Comparison of ENCODE assay signal across 8 mouse cellular contexts in genomic region chr2:25574136-25574535, GRCm38 (mm10). TPM values are rescaled to one million over a fixed set of nuclear protein-coding genes. Genes with fewer than 3 reads are reported as not detected.
DNase-seq lines count a peak whose midpoint lies in the region; ATAC-seq and TF ChIP-seq lines count a peak whose summit lies in the region.

No protein-coding gene starts in this region.

- peaks cover 32% of the 10 kb centered on the region for H3K27me3 ChIP-seq in hindbrain, embryonic 15.5 days
- peaks cover 23% of the 10 kb centered on the region for H3K27me3 ChIP-seq in midbrain, postnatal 0 days (ENCODE audit: insufficient read depth, low read length)

- H3K9me3 ChIP-seq in hindbrain, embryonic 15.5 days, result no peaks in the 10 kb centered on the region
- no peaks in the 10 kb centered on the region for H3K9me3 ChIP-seq in midbrain, postnatal 0 days (ENCODE audit: low read length)

- H3K9ac ChIP-seq in hindbrain, embryonic 15.5 days, result peak overlapping the region; percentile 59
- peak overlapping the region; percentile 66 for H3K9ac ChIP-seq in midbrain, postnatal 0 days (replicated peaks; ENCODE audit: low read length, poor library complexity, severe bottlenecking)

- DNase-seq in adrenal gland, postnatal 14 days, result peak; percentile 44
- DNase-seq in adrenal gland, adult 2 months, result no peak
- DNase-seq in lung, adult 2 months, result no peak
- DNase-seq in lung, postnatal 4 days, result no peak
- no peak for DNase-seq in midbrain, postnatal 0 days (ENCODE audit: low spot score)
- no peak for DNase-seq in ovary, postnatal 36 days (ENCODE audit: low spot score)
- no peak for DNase-seq in embryo, embryonic 10 days (ENCODE audit: low spot score)

- no peak for ATAC-seq in hindbrain, embryonic 15.5 days (ENCODE audit: low FRiP score, low read depth)
- no peak for ATAC-seq in midbrain, postnatal 0 days (ENCODE audit: low FRiP score)

- H3K4me3 ChIP-seq in lung, adult 2 months (replicated peaks; ENCODE audit: extremely low read depth, low read depth, low read length), result peak overlapping the region; percentile 83
- peak overlapping the region; percentile 56 for H3K4me3 ChIP-seq in hindbrain, embryonic 15.5 days
- peak overlapping the region; percentile 59 for H3K4me3 ChIP-seq in midbrain, postnatal 0 days (ENCODE audit: low read depth, low read length)

- H3K4me1 ChIP-seq in lung, adult 2 months (ENCODE audit: control insufficient read depth, insufficient read depth, low read length), result peaks cover 17% of the 10 kb centered on the region
- peaks cover 46% of the 10 kb centered on the region for H3K4me1 ChIP-seq in hindbrain, embryonic 15.5 days (replicated peaks)
- peaks cover 11% of the 10 kb centered on the region; the same call in 1 of the 2 replicates for H3K4me1 ChIP-seq in midbrain, postnatal 0 days (ENCODE audit: insufficient read depth, low read length)

- H3K4me2 ChIP-seq in hindbrain, embryonic 15.5 days, result peak overlapping the region; percentile 73
- H3K4me2 ChIP-seq in midbrain, postnatal 0 days (ENCODE audit: low read depth, low read length, poor library complexity, severe bottlenecking), result peak overlapping the region; percentile 89

- 11% methylated on average over 11 of the region's 11 CpGs for WGBS in lung, adult 2 months
- WGBS in hindbrain, embryonic 15.5 days, result 15% methylated on average over 11 of the region's 11 CpGs
- WGBS in midbrain, postnatal 0 days, result 19% methylated on average over 11 of the region's 11 CpGs

- H3K36me3 ChIP-seq in hindbrain, embryonic 15.5 days, result 0 out of 2 replicates have a peak, but pooled peaks cover 4% of the 10 kb centered on the region
- H3K36me3 ChIP-seq in midbrain, postnatal 0 days (ENCODE audit: insufficient read depth, low read length), result peaks cover 38% of the 10 kb centered on the region

- peak overlapping the region; percentile 91 for H3K27ac ChIP-seq in hindbrain, embryonic 15.5 days (replicated peaks)
- peak overlapping the region; percentile 91 for H3K27ac ChIP-seq in midbrain, postnatal 0 days (ENCODE audit: low read depth, low read length)

- no peak for TF ChIP-seq CTCF in lung, adult 2 months (IDR thresholded peaks at IDR 0.05; ENCODE audit: insufficient read depth, low read length)
- TF ChIP-seq CTCF in midbrain, postnatal 0 days (IDR thresholded peaks at IDR 0.05), result no peak

- no peak for TF ChIP-seq POLR2A in lung, adult 2 months (IDR thresholded peaks at IDR 0.05; ENCODE audit: borderline replicate concordance, extremely low read depth, low read depth, low read length)

RNA-seq across cellular contexts. Expression of gene Mamdc4, which starts 0.5 kb away (rescaled TPM):
- total RNA-seq in adrenal gland, postnatal 14 days (2021), result 4.7 and 5.0 TPM in 2 replicates
- total RNA-seq in adrenal gland, adult 2 months (2021), result 1 to 10 TPM; 2.3 to 7.4 TPM
- polyA plus RNA-seq in adrenal gland, adult 2 months (2012; rRNA removed), result 4.2 and 8.8 TPM in 2 replicates
- 10.2 and 11.5 TPM in 2 replicates for polyA plus RNA-seq in lung, adult 2 months (2012; rRNA removed)
- polyA plus RNA-seq in hindbrain, embryonic 15.5 days (2015; fragmentation: Nextera tagmentation; extraction: Ambion mirVana), result 1.6 and 2.1 TPM in 2 replicates
- total RNA-seq in midbrain, postnatal 0 days (2014; rRNA removed), result 1.7 and 1.9 TPM in 2 replicates
- polyA plus RNA-seq in midbrain, postnatal 0 days (2015; fragmentation: Nextera tagmentation; extraction: Ambion mirVana), result 0.32 TPM in 2 replicates

RNA-seq across cellular contexts. Expression of gene Phpt1, which starts 0.9 kb away (rescaled TPM):
- total RNA-seq in adrenal gland, postnatal 14 days (2021), result 56.6 and 58.1 TPM in 2 replicates
- 10 to 100 TPM; 53.5 to 54.1 TPM for total RNA-seq in adrenal gland, adult 2 months (2021)
- polyA plus RNA-seq in adrenal gland, adult 2 months (2012; rRNA removed), result 36.7 and 53.4 TPM in 2 replicates
- polyA plus RNA-seq in lung, adult 2 months (2012; rRNA removed), result 32.7 and 59.6 TPM in 2 replicates
- 159 and 169 TPM in 2 replicates for polyA plus RNA-seq in hindbrain, embryonic 15.5 days (2015; fragmentation: Nextera tagmentation; extraction: Ambion mirVana)
- total RNA-seq in midbrain, postnatal 0 days (2014; rRNA removed), result 37.9 and 39.8 TPM in 2 replicates
- polyA plus RNA-seq in midbrain, postnatal 0 days (2015; fragmentation: Nextera tagmentation; extraction: Ambion mirVana), result 192 and 209 TPM in 2 replicates

RNA-seq across cellular contexts. Expression of gene Ajm1, which starts 7.4 kb away (rescaled TPM):
- total RNA-seq in adrenal gland, postnatal 14 days (2021), result 2.1 and 3.0 TPM in 2 replicates
- 1 to 10 TPM; 1.4 to 2.1 TPM for total RNA-seq in adrenal gland, adult 2 months (2021)
- polyA plus RNA-seq in adrenal gland, adult 2 months (2012; rRNA removed), result 10.5 and 13.5 TPM in 2 replicates
- polyA plus RNA-seq in lung, adult 2 months (2012; rRNA removed), result 0.31 and 0.34 TPM in 2 replicates
- 14.5 and 16.5 TPM in 2 replicates for polyA plus RNA-seq in hindbrain, embryonic 15.5 days (2015; fragmentation: Nextera tagmentation; extraction: Ambion mirVana)
- 23.1 and 30.9 TPM in 2 replicates for total RNA-seq in midbrain, postnatal 0 days (2014; rRNA removed)
- 19.2 and 22.1 TPM in 2 replicates for polyA plus RNA-seq in midbrain, postnatal 0 days (2015; fragmentation: Nextera tagmentation; extraction: Ambion mirVana)

RNA-seq across cellular contexts. Expression of gene Edf1, which starts 16.5 kb away (rescaled TPM):
- 312 and 335 TPM in 2 replicates for total RNA-seq in adrenal gland, postnatal 14 days (2021)
- 100 to 1,000 TPM; 307 to 329 TPM for total RNA-seq in adrenal gland, adult 2 months (2021)
- 127 and 140 TPM in 2 replicates for polyA plus RNA-seq in adrenal gland, adult 2 months (2012; rRNA removed)
- polyA plus RNA-seq in lung, adult 2 months (2012; rRNA removed), result 94.0 and 106 TPM in 2 replicates
- polyA plus RNA-seq in hindbrain, embryonic 15.5 days (2015; fragmentation: Nextera tagmentation; extraction: Ambion mirVana), result 375 and 378 TPM in 2 replicates
- 187 and 196 TPM in 2 replicates for total RNA-seq in midbrain, postnatal 0 days (2014; rRNA removed)
- polyA plus RNA-seq in midbrain, postnatal 0 days (2015; fragmentation: Nextera tagmentation; extraction: Ambion mirVana), result 389 and 392 TPM in 2 replicates

RNA-seq across cellular contexts. Expression of gene Traf2, which starts 27.4 kb away (rescaled TPM):
- 21.8 and 24.4 TPM in 2 replicates for total RNA-seq in adrenal gland, postnatal 14 days (2021)
- 10 to 100 TPM; 22.3 to 29.0 TPM for total RNA-seq in adrenal gland, adult 2 months (2021)
- 11.1 and 12.7 TPM in 2 replicates for polyA plus RNA-seq in adrenal gland, adult 2 months (2012; rRNA removed)
- polyA plus RNA-seq in lung, adult 2 months (2012; rRNA removed), result 13.8 and 16.2 TPM in 2 replicates
- polyA plus RNA-seq in hindbrain, embryonic 15.5 days (2015; fragmentation: Nextera tagmentation; extraction: Ambion mirVana), result 16.5 and 19.4 TPM in 2 replicates
- total RNA-seq in midbrain, postnatal 0 days (2014; rRNA removed), result 5.5 and 7.6 TPM in 2 replicates
- polyA plus RNA-seq in midbrain, postnatal 0 days (2015; fragmentation: Nextera tagmentation; extraction: Ambion mirVana), result 7.0 and 9.3 TPM in 2 replicates
